Mouse (Mus musculus): ENCODE results near the gene Gan. TPM values are rescaled to one million over a fixed set of nuclear protein-coding genes. Genes with fewer than 3 reads are reported as not detected.

Gan gene
- total and polyA plus RNA-seq, 3 experiments, result 5.6 to 8.7 TPM; not detected in 1

- peaks cover 39% of the 10 kb centered on the region for H3K79me2 ChIP-seq (ENCODE audit: control insufficient read depth, insufficient read depth, low read length, poor library complexity)
- peak; percentile 45 for DNase-seq (ENCODE audit: low read depth, low spot score)
- no peaks in the 10 kb centered on the region for H3K9me3 ChIP-seq (replicated peaks; ENCODE audit: insufficient read depth, low read length)
- H3K4me3 ChIP-seq (ENCODE audit: control insufficient read depth in 1 of 2, insufficient read depth in 1 of 2, low read depth in 2 of 2, low read length in 2 of 2), result peak overlapping the region; percentile 71 to 98
- peak overlapping the region; percentile 49 for H3K27ac ChIP-seq (ENCODE audit: control insufficient read depth, low read depth, low read length)
- H3K9ac ChIP-seq (ENCODE audit: control insufficient read depth, low read depth, low read length, poor library complexity, severe bottlenecking), result peak overlapping the region; percentile 71
- no peaks in the 10 kb centered on the region for H3K27me3 ChIP-seq (ENCODE audit: control insufficient read depth in 1 of 2, insufficient read depth in 2 of 2, low read length in 2 of 2)
- no peak for TF ChIP-seq E2F4 (IDR thresholded peaks at IDR 0.05; ENCODE audit: borderline replicate concordance, low read depth, low read length)
- TF ChIP-seq SMC3 (IDR thresholded peaks at IDR 0.05; ENCODE audit: low read depth, low read length), result no peak
- no peak for TF ChIP-seq KAT2A (conservative IDR thresholded peaks at IDR 0.05; ENCODE audit: low read depth, low read length)
- TF ChIP-seq MAFK (IDR thresholded peaks at IDR 0.05; ENCODE audit: borderline replicate concordance, low read depth, low read length), result no peak
- TF ChIP-seq POLR2A (IDR thresholded peaks at IDR 0.05; ENCODE audit: control insufficient read depth in 1 of 2, insufficient read depth in 1 of 2, low read depth in 1 of 2, low read length in 2 of 2, poor library complexity in 1 of 2), result peak in 1 of 2 experiments; percentile 81; a peak in 2 of 4 replicates
- TF ChIP-seq GATA1 (IDR thresholded peaks at IDR 0.05; ENCODE audit: low read depth, low read length), result peak; percentile 64
- TF ChIP-seq GABPA (IDR thresholded peaks at IDR 0.05; ENCODE audit: low read depth, low read length), result no peak
- peaks cover 8 to 12% of the 10 kb centered on the region in 2 experiments for H3K4me1 ChIP-seq (ENCODE audit: control insufficient read depth in 1 of 2, insufficient read depth in 2 of 2, low read length in 2 of 2)
- H3K36me3 ChIP-seq (ENCODE audit: control insufficient read depth in 1 of 2, insufficient read depth in 2 of 2, low read length in 2 of 2), result peaks cover 0 to 14% of the 10 kb centered on the region in 2 experiments; a peak in 3 of 4 replicates
Observed at GRCm38 (mm10) chr8:117156866-117157768, 818 bp upstream of the Gan start.

- H3K4me3 ChIP-seq (ENCODE audit: control insufficient read depth in 1 of 2, insufficient read depth in 1 of 2, low read depth in 2 of 2, low read length in 2 of 2), result peak overlapping the region; percentile 71 to 98
- H3K9ac ChIP-seq (ENCODE audit: control insufficient read depth, low read depth, low read length, poor library complexity, severe bottlenecking), result peak overlapping the region; percentile 90
- peak overlapping the region; percentile 49 for H3K27ac ChIP-seq (ENCODE audit: control insufficient read depth, low read depth, low read length)
- H3K36me3 ChIP-seq (ENCODE audit: control insufficient read depth in 1 of 2, insufficient read depth in 2 of 2, low read length in 2 of 2), result peaks cover 0 to 14% of the 10 kb centered on the region in 2 experiments; a peak in 3 of 4 replicates
- H3K27me3 ChIP-seq (ENCODE audit: control insufficient read depth in 1 of 2, insufficient read depth in 2 of 2, low read length in 2 of 2), result no peaks in the 10 kb centered on the region
- H3K9me3 ChIP-seq (replicated peaks; ENCODE audit: insufficient read depth, low read length), result no peaks in the 10 kb centered on the region
- H3K4me1 ChIP-seq (ENCODE audit: control insufficient read depth in 1 of 2, insufficient read depth in 2 of 2, low read length in 2 of 2), result peaks cover 8 to 12% of the 10 kb centered on the region in 2 experiments
- DNase-seq (ENCODE audit: low read depth, low spot score), result peak; percentile 97
- peaks cover 42% of the 10 kb centered on the region for H3K79me2 ChIP-seq (ENCODE audit: control insufficient read depth, insufficient read depth, low read length, poor library complexity)
- TF ChIP-seq RAD21 (IDR thresholded peaks at IDR 0.05; ENCODE audit: low read depth, low read length) (no peak), MAZ (IDR thresholded peaks at IDR 0.05; ENCODE audit: low read depth, low read length) (peak; percentile 78; the same call in 1 of the 2 replicates), NELFE (IDR thresholded peaks at IDR 0.05; ENCODE audit: low read depth, low read length) (peak; percentile 82), TBP (IDR thresholded peaks at IDR 0.05; ENCODE audit: low read depth, low read length) (peak; percentile 92), ELF1 (IDR thresholded peaks at IDR 0.05; ENCODE audit: low read depth, low read length) (peak; percentile 88), MAFK (IDR thresholded peaks at IDR 0.05; ENCODE audit: borderline replicate concordance, low read depth, low read length) (no peak), SIN3A (IDR thresholded peaks at IDR 0.05; ENCODE audit: low read length) (peak; percentile 96), KAT2A (conservative IDR thresholded peaks at IDR 0.05; ENCODE audit: low read depth, low read length) (no peak; the same call in 1 of the 2 replicates), USF2 (IDR thresholded peaks at IDR 0.05; ENCODE audit: borderline replicate concordance in 1 of 2, insufficient read depth in 1 of 2, low read depth in 1 of 2, low read length in 2 of 2) (no peak), MXI1 (IDR thresholded peaks at IDR 0.05; ENCODE audit: low read depth, low read length) (peak; percentile 91), GABPA (IDR thresholded peaks at IDR 0.05; ENCODE audit: low read depth, low read length) (no peak), E2F4 (IDR thresholded peaks at IDR 0.05; ENCODE audit: borderline replicate concordance, low read depth, low read length) (peak; percentile 43; the same call in 1 of the 2 replicates), MYC (IDR thresholded peaks at IDR 0.05; ENCODE audit: low read depth, low read length) (no peak), ZC3H11A (IDR thresholded peaks at IDR 0.05; ENCODE audit: low read depth, low read length) (peak; percentile 32; the same call in 1 of the 2 replicates), USF1 (IDR thresholded peaks at IDR 0.05; ENCODE audit: low read depth, low read length) (peak; percentile 42; the same call in 1 of the 2 replicates), POLR2AphosphoS5 (IDR thresholded peaks at IDR 0.05; ENCODE audit: borderline replicate concordance, low read depth, low read length) (no peak), UBTF (IDR thresholded peaks at IDR 0.05; ENCODE audit: borderline replicate concordance, insufficient read depth, low read depth, low read length) (0 out of 2 replicates have a peak, but pooled peaks have one; percentile 6), BHLHE40 (IDR thresholded peaks at IDR 0.05; ENCODE audit: borderline replicate concordance, low read depth, low read length) (no peak), NRF1 (IDR thresholded peaks at IDR 0.05; ENCODE audit: insufficient read depth, low read depth, low read length, poor library complexity, severe bottlenecking) (peak; percentile 78), CHD2 (IDR thresholded peaks at IDR 0.05; ENCODE audit: low read length) (no peak), TCF12 (IDR thresholded peaks at IDR 0.05; ENCODE audit: low read depth, low read length) (peak; percentile 76), MEF2A (IDR thresholded peaks at IDR 0.05; ENCODE audit: extremely low read depth, insufficient replicate concordance, low read depth, low read length, poor library complexity, severe bottlenecking) (no peak), JUND (IDR thresholded peaks at IDR 0.05; ENCODE audit: low read depth, low read length) (no peak), ETS1 (IDR thresholded peaks at IDR 0.05; ENCODE audit: low read depth, low read length) (0 out of 2 replicates have a peak, but pooled peaks have one; percentile 27)
Observed at GRCm38 (mm10) chr8:117157769-117158091, 205 bp upstream of the Gan start.

Measured in MEL (cell line).